Mouse (Mus musculus): ENCODE results near the gene Rabgap1l. TPM values are rescaled to one million over a fixed set of nuclear protein-coding genes. Genes with fewer than 3 reads are reported as not detected.
"Not testable (repeated sequence)": the region's sequence is repeated elsewhere in the genome, so short reads cannot be mapped to it uniquely, and the experiment has no call there.

Rabgap1l gene
- polyA plus RNA-seq, 1 experiment from 2014 or later, result 41.8 TPM

GRCm38 (mm10) chr1:160282166-160282874, 510.7 kb downstream of the Rabgap1l start:
- H3K4me2 ChIP-seq (ENCODE audit: low read length); H3K27me3 ChIP-seq (ENCODE audit: control insufficient read depth, insufficient read depth, low read depth, low read length); H3K27ac ChIP-seq (ENCODE audit: low read length); H3K9ac ChIP-seq (ENCODE audit: low read depth, low read length); H3K36me3 ChIP-seq (ENCODE audit: control insufficient read depth, insufficient read depth, low read length); H3K4me3 ChIP-seq (ENCODE audit: low read depth, low read length); H3K9me3 ChIP-seq (replicated peaks; ENCODE audit: control insufficient read depth, low read length, poor library complexity, severe bottlenecking); ATAC-seq: not testable (repeated sequence)
- H3K4me1 ChIP-seq (ENCODE audit: control insufficient read depth, insufficient read depth, low read length), result peaks cover 10% of the 10 kb centered on the region
- 94% methylated on average over 2 of the region's 2 CpGs for WGBS

GRCm38 (mm10) chr1:160281337-160282084, 511.5 kb downstream of the Rabgap1l start:
- 57% methylated on average over 3 of the region's 3 CpGs for WGBS
- no peak overlapping the region for H3K9ac ChIP-seq (ENCODE audit: low read depth, low read length)
- H3K9me3 ChIP-seq (replicated peaks; ENCODE audit: control insufficient read depth, low read length, poor library complexity, severe bottlenecking), result no peaks in the 10 kb centered on the region
- no peaks in the 10 kb centered on the region for H3K27me3 ChIP-seq (ENCODE audit: control insufficient read depth, insufficient read depth, low read depth, low read length)
- H3K4me3 ChIP-seq (ENCODE audit: low read depth, low read length), result no peak overlapping the region
- no peak overlapping the region for H3K27ac ChIP-seq (ENCODE audit: low read length)
- no peak overlapping the region for H3K4me2 ChIP-seq (ENCODE audit: low read length)
- no peak for ATAC-seq
- no peaks in the 10 kb centered on the region for H3K36me3 ChIP-seq (ENCODE audit: control insufficient read depth, insufficient read depth, low read length)
- peaks cover 4% of the 10 kb centered on the region; the same call in 1 of the 2 replicates for H3K4me1 ChIP-seq (ENCODE audit: control insufficient read depth, insufficient read depth, low read length)

- ATAC-seq, result no peak
- Histone ChIP-seq H3K4me3 (ENCODE audit: low read depth, low read length) (no peak overlapping the region), H3K4me2 (ENCODE audit: low read length) (no peak overlapping the region), H3K9ac (ENCODE audit: low read depth, low read length) (no peak overlapping the region), H3K9me3 (replicated peaks; ENCODE audit: control insufficient read depth, low read length, poor library complexity, severe bottlenecking) (no peaks in the 10 kb centered on the region), H3K4me1 (ENCODE audit: control insufficient read depth, insufficient read depth, low read length) (no peaks in the 10 kb centered on the region), H3K27ac (ENCODE audit: low read length) (no peak overlapping the region), H3K27me3 (ENCODE audit: control insufficient read depth, insufficient read depth, low read depth, low read length) (no peaks in the 10 kb centered on the region), H3K36me3 (ENCODE audit: control insufficient read depth, insufficient read depth, low read length) (no peaks in the 10 kb centered on the region)
- WGBS, result 74% methylated on average over 4 of the region's 4 CpGs
Measured at GRCm38 (mm10) chr1:160280603-160281002, 512.4 kb downstream of the Rabgap1l start.

- Histone ChIP-seq H3K9me3 (replicated peaks; ENCODE audit: control insufficient read depth, low read length, poor library complexity, severe bottlenecking) (no peaks in the 10 kb centered on the region), H3K27ac (ENCODE audit: low read length) (no peak overlapping the region), H3K4me3 (ENCODE audit: low read depth, low read length) (no peak overlapping the region), H3K9ac (ENCODE audit: low read depth, low read length) (no peak overlapping the region), H3K4me1 (ENCODE audit: control insufficient read depth, insufficient read depth, low read length) (no peaks in the 10 kb centered on the region), H3K4me2 (ENCODE audit: low read length) (no peak overlapping the region), H3K36me3 (ENCODE audit: control insufficient read depth, insufficient read depth, low read length) (no peaks in the 10 kb centered on the region), H3K27me3 (ENCODE audit: control insufficient read depth, insufficient read depth, low read depth, low read length) (no peaks in the 10 kb centered on the region)
- no peak for ATAC-seq
- WGBS, result 70% methylated on average over 3 of the region's 3 CpGs
Measured at GRCm38 (mm10) chr1:160277940-160278682, 514.9 kb downstream of the Rabgap1l start.

GRCm38 (mm10) chr1:160275248-160275647, 517.8 kb downstream of the Rabgap1l start:
- no peaks in the 10 kb centered on the region for H3K9me3 ChIP-seq (replicated peaks; ENCODE audit: control insufficient read depth, low read length, poor library complexity, severe bottlenecking)
- ATAC-seq, result no peak
- H3K4me2 ChIP-seq (ENCODE audit: low read length), result no peak overlapping the region
- H3K36me3 ChIP-seq (ENCODE audit: control insufficient read depth, insufficient read depth, low read length), result no peaks in the 10 kb centered on the region
- no peak overlapping the region for H3K27ac ChIP-seq (ENCODE audit: low read length)
- 82% methylated on average over 2 of the region's 2 CpGs for WGBS
- no peak overlapping the region for H3K4me3 ChIP-seq (ENCODE audit: low read depth, low read length)
- no peaks in the 10 kb centered on the region for H3K4me1 ChIP-seq (ENCODE audit: control insufficient read depth, insufficient read depth, low read length)
- H3K9ac ChIP-seq (ENCODE audit: low read depth, low read length), result no peak overlapping the region
- no peaks in the 10 kb centered on the region for H3K27me3 ChIP-seq (ENCODE audit: control insufficient read depth, insufficient read depth, low read depth, low read length)

- Histone ChIP-seq H3K27me3 (ENCODE audit: control insufficient read depth, insufficient read depth, low read depth, low read length) (no peaks in the 10 kb centered on the region), H3K9ac (ENCODE audit: low read depth, low read length) (no peak overlapping the region), H3K9me3 (replicated peaks; ENCODE audit: control insufficient read depth, low read length, poor library complexity, severe bottlenecking) (no peaks in the 10 kb centered on the region), H3K4me1 (ENCODE audit: control insufficient read depth, insufficient read depth, low read length) (no peaks in the 10 kb centered on the region), H3K27ac (ENCODE audit: low read length) (no peak overlapping the region), H3K36me3 (ENCODE audit: control insufficient read depth, insufficient read depth, low read length) (no peaks in the 10 kb centered on the region), H3K4me2 (ENCODE audit: low read length) (no peak overlapping the region), H3K4me3 (ENCODE audit: low read depth, low read length) (no peak overlapping the region)
- 82% methylated on average over 7 of the region's 7 CpGs for WGBS
- no peak for ATAC-seq
Measured at GRCm38 (mm10) chr1:160273133-160273743, 519.8 kb downstream of the Rabgap1l start.

GRCm38 (mm10) chr1:160271282-160271967, 521.6 kb downstream of the Rabgap1l start:
- Histone ChIP-seq H3K36me3 (ENCODE audit: control insufficient read depth, insufficient read depth, low read length) (no peaks in the 10 kb centered on the region), H3K4me1 (ENCODE audit: control insufficient read depth, insufficient read depth, low read length) (no peaks in the 10 kb centered on the region), H3K4me3 (ENCODE audit: low read depth, low read length) (no peak overlapping the region), H3K27ac (ENCODE audit: low read length) (no peak overlapping the region), H3K4me2 (ENCODE audit: low read length) (no peak overlapping the region), H3K9me3 (replicated peaks; ENCODE audit: control insufficient read depth, low read length, poor library complexity, severe bottlenecking) (no peaks in the 10 kb centered on the region), H3K27me3 (ENCODE audit: control insufficient read depth, insufficient read depth, low read depth, low read length) (no peaks in the 10 kb centered on the region), H3K9ac (ENCODE audit: low read depth, low read length) (no peak overlapping the region)
- no peak for ATAC-seq
- 71% methylated on average over 1 of the region's 1 CpGs for WGBS

DNA sequence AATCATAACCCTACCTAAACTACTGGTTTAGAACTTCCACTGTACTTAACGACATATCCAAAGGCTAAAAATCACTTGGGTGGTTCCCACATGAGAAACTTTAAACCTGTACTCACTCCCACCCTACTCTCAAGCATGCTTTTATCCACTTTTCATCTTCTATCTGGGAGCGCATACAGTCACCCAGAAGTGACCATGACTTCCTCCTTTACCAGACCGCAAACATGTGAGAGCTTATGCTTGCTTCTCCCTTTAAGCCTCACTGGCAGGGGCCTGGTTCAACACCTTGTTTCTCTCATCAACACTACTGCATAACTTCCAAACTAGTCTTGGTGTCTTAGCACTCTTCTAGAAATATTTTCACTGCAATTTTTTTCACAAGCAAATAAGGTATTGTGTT, 524.7 kb downstream of the Rabgap1l start:
- ATAC-seq, result no peak

More for the DNA sequence above, 524.7 kb downstream of the Rabgap1l start:
- Histone ChIP-seq H3K36me3 (ENCODE audit: control insufficient read depth, insufficient read depth, low read length) (no peaks in the 10 kb centered on the region), H3K27me3 (ENCODE audit: control insufficient read depth, insufficient read depth, low read depth, low read length) (no peaks in the 10 kb centered on the region), H3K27ac (ENCODE audit: low read length) (no peak overlapping the region), H3K4me1 (ENCODE audit: control insufficient read depth, insufficient read depth, low read length) (no peaks in the 10 kb centered on the region), H3K9me3 (replicated peaks; ENCODE audit: control insufficient read depth, low read length, poor library complexity, severe bottlenecking) (no peaks in the 10 kb centered on the region), H3K4me3 (ENCODE audit: low read depth, low read length) (no peak overlapping the region), H3K4me2 (ENCODE audit: low read length) (no peak overlapping the region), H3K9ac (ENCODE audit: low read depth, low read length) (no peak overlapping the region)
- WGBS, result 95% methylated on average over 3 of the region's 3 CpGs

All from midbrain, embryonic 16.5 days (tissue).